Mouse (Mus musculus): ENCODE measurements at regions not wholly inside any gene's neighbourhood (a gene's known extent, or its start where the extent isn't known, plus 50 kb on each side); places are given as distances from the start of the nearest gene placed in this dataset.

- TF ChIP-seq CTCF (IDR thresholded peaks at IDR 0.05) (no peak), EP300 (IDR thresholded peaks at IDR 0.05) (no peak)
- Histone ChIP-seq H3K27ac (ENCODE audit: low read length) (no peak overlapping the region), H3K27me3 (replicated peaks; ENCODE audit: insufficient read depth, low read length) (no peaks in the 10 kb centered on the region), H3K9ac (replicated peaks; ENCODE audit: low read depth) (no peak overlapping the region), H3K9me3 (ENCODE audit: low read length) (no peaks in the 10 kb centered on the region), H3K4me1 (ENCODE audit: insufficient read depth, low read depth, low read length) (no peaks in the 10 kb centered on the region), H3K36me3 (ENCODE audit: insufficient read depth, low read length) (no peaks in the 10 kb centered on the region), H3K4me2 (replicated peaks; ENCODE audit: low read depth, low read length) (no peak overlapping the region), H3K4me3 (ENCODE audit: low read depth, low read length) (no peak overlapping the region)
- DNase-seq (ENCODE audit: low spot score): no peak
- no peak for ATAC-seq
- WGBS: 84% methylated on average over 4 of the region's 4 CpGs
Measured at GRCm38 (mm10) chr13:115231981-115232380, 130.2 kb upstream of the Itga1 start.

- H3K27me3 ChIP-seq (replicated peaks; ENCODE audit: insufficient read depth, low read length): no peaks in the 10 kb centered on the region
- peak; percentile 75 for DNase-seq (ENCODE audit: low spot score)
- H3K9ac ChIP-seq (replicated peaks; ENCODE audit: low read depth): no peak overlapping the region
- ATAC-seq: no peak
- no peak overlapping the region for H3K4me3 ChIP-seq (ENCODE audit: low read depth, low read length)
- H3K9me3 ChIP-seq (ENCODE audit: low read length): no peaks in the 10 kb centered on the region
- H3K4me2 ChIP-seq (replicated peaks; ENCODE audit: low read depth, low read length): no peak overlapping the region
- TF ChIP-seq CTCF (IDR thresholded peaks at IDR 0.05) (peak; percentile 87), EP300 (IDR thresholded peaks at IDR 0.05) (no peak)
- 23% methylated on average over 13 of the region's 13 CpGs for WGBS
- no peak overlapping the region for H3K27ac ChIP-seq (ENCODE audit: low read length)
- H3K36me3 ChIP-seq (ENCODE audit: insufficient read depth, low read length): no peaks in the 10 kb centered on the region
- no peaks in the 10 kb centered on the region for H3K4me1 ChIP-seq (ENCODE audit: insufficient read depth, low read depth, low read length)
Measured at GRCm38 (mm10) chr13:115230494-115230893, 128.7 kb upstream of the Itga1 start.

- H3K9me3 ChIP-seq (ENCODE audit: low read length): no peaks in the 10 kb centered on the region
- no peak for ATAC-seq
- no peak for DNase-seq (ENCODE audit: low spot score)
Measured at GRCm38 (mm10) chr13:115226824-115227223, 125.1 kb upstream of the Itga1 start.

GRCm38 (mm10) chr13:115219701-115220100 is 117.9 kb upstream of the Itga1 start:
- 33% methylated on average over 2 of the region's 2 CpGs for WGBS

More at GRCm38 (mm10) chr13:115226824-115227223, 125.1 kb upstream of the Itga1 start:
- H3K4me1 ChIP-seq (ENCODE audit: insufficient read depth, low read depth, low read length): no peaks in the 10 kb centered on the region
- TF ChIP-seq EP300 (IDR thresholded peaks at IDR 0.05) (no peak), CTCF (IDR thresholded peaks at IDR 0.05) (no peak)
- H3K9ac ChIP-seq (replicated peaks; ENCODE audit: low read depth): no peak overlapping the region
- no peaks in the 10 kb centered on the region for H3K36me3 ChIP-seq (ENCODE audit: insufficient read depth, low read length)
- no peaks in the 10 kb centered on the region for H3K27me3 ChIP-seq (replicated peaks; ENCODE audit: insufficient read depth, low read length)
- no peak overlapping the region for H3K4me2 ChIP-seq (replicated peaks; ENCODE audit: low read depth, low read length)
- H3K4me3 ChIP-seq (ENCODE audit: low read depth, low read length): no peak overlapping the region
- no peak overlapping the region for H3K27ac ChIP-seq (ENCODE audit: low read length)
- 75% methylated on average over 6 of the region's 6 CpGs for WGBS

GRCm38 (mm10) chr13:115211285-115211684 is 109.5 kb upstream of the Itga1 start:
- no peaks in the 10 kb centered on the region for H3K36me3 ChIP-seq (ENCODE audit: insufficient read depth, low read length)
- H3K4me1 ChIP-seq (ENCODE audit: insufficient read depth, low read depth, low read length): no peaks in the 10 kb centered on the region
- no peak overlapping the region for H3K4me2 ChIP-seq (replicated peaks; ENCODE audit: low read depth, low read length)
- H3K9me3 ChIP-seq (ENCODE audit: low read length): no peaks in the 10 kb centered on the region
- H3K4me3 ChIP-seq (ENCODE audit: low read depth, low read length): no peak overlapping the region
- no peak overlapping the region for H3K27ac ChIP-seq (ENCODE audit: low read length)
- ATAC-seq (no peak), DNase-seq (ENCODE audit: low spot score) (no peak)
- 88% methylated on average over 3 of the region's 3 CpGs for WGBS
- no peak overlapping the region for H3K9ac ChIP-seq (replicated peaks; ENCODE audit: low read depth)
- TF ChIP-seq EP300 (IDR thresholded peaks at IDR 0.05) (no peak), CTCF (IDR thresholded peaks at IDR 0.05) (no peak)
- no peaks in the 10 kb centered on the region for H3K27me3 ChIP-seq (replicated peaks; ENCODE audit: insufficient read depth, low read length)

More at GRCm38 (mm10) chr13:115219701-115220100, 117.9 kb upstream of the Itga1 start:
- Histone ChIP-seq H3K9ac (replicated peaks; ENCODE audit: low read depth) (no peak overlapping the region), H3K9me3 (ENCODE audit: low read length) (no peaks in the 10 kb centered on the region), H3K27ac (ENCODE audit: low read length) (no peak overlapping the region), H3K4me3 (ENCODE audit: low read depth, low read length) (no peak overlapping the region), H3K4me1 (ENCODE audit: insufficient read depth, low read depth, low read length) (no peaks in the 10 kb centered on the region), H3K27me3 (replicated peaks; ENCODE audit: insufficient read depth, low read length) (no peaks in the 10 kb centered on the region), H3K36me3 (ENCODE audit: insufficient read depth, low read length) (no peaks in the 10 kb centered on the region), H3K4me2 (replicated peaks; ENCODE audit: low read depth, low read length) (no peak overlapping the region)
- no peak for ATAC-seq
- DNase-seq (ENCODE audit: low spot score): peak; percentile 58
- no peak for TF ChIP-seq EP300 (IDR thresholded peaks at IDR 0.05)
- peak; percentile 36 for TF ChIP-seq CTCF (IDR thresholded peaks at IDR 0.05)

- ATAC-seq: no peak
- no peak for DNase-seq (ENCODE audit: low spot score)
Measured at GRCm38 (mm10) chr13:115210643-115211208, 109.0 kb upstream of the Itga1 start.

More at GRCm38 (mm10) chr13:115210643-115211208, 109.0 kb upstream of the Itga1 start:
- TF ChIP-seq EP300 (IDR thresholded peaks at IDR 0.05) (no peak), CTCF (IDR thresholded peaks at IDR 0.05) (no peak)
- WGBS: 55% methylated on average over 10 of the region's 10 CpGs
- H3K9me3 ChIP-seq (ENCODE audit: low read length): no peaks in the 10 kb centered on the region
- H3K4me2 ChIP-seq (replicated peaks; ENCODE audit: low read depth, low read length): no peak overlapping the region
- H3K27me3 ChIP-seq (replicated peaks; ENCODE audit: insufficient read depth, low read length): no peaks in the 10 kb centered on the region
- no peak overlapping the region for H3K9ac ChIP-seq (replicated peaks; ENCODE audit: low read depth)
- H3K4me1 ChIP-seq (ENCODE audit: insufficient read depth, low read depth, low read length): no peaks in the 10 kb centered on the region
- H3K36me3 ChIP-seq (ENCODE audit: insufficient read depth, low read length): no peaks in the 10 kb centered on the region
- H3K4me3 ChIP-seq (ENCODE audit: low read depth, low read length): no peak overlapping the region
- H3K27ac ChIP-seq (ENCODE audit: low read length): no peak overlapping the region
